Mouse (Mus musculus) testis, adult 2 months (tissue): ENCODE results near the gene Rad51b.

ENCODE experiments used
- CTCF ChIP-seq: fragments of 200-500 bp; IDR thresholded peaks from 2 replicates; pipeline ENCODE4 v1.5.1; 2012; ENCODE audit warnings: low read depth, mild to moderate bottlenecking, inconsistent platforms, low read length, moderate library complexity; ENCODE audit not compliant: control insufficient read depth, insufficient read depth, insufficient replicate concordance
- POLR2A ChIP-seq: fragments of 200-500 bp; IDR thresholded peaks from 2 replicates; pipeline ENCODE4 v1.6.1; 2012; ENCODE audit warnings: low read depth, mild to moderate bottlenecking, inconsistent platforms, low read length, moderate library complexity; ENCODE audit not compliant: control insufficient read depth

GRCm38 (mm10) chr12:79761217-79761616 lies 464.1 kb downstream of the Rad51b start:
- TF ChIP-seq CTCF (no peak), POLR2A (no peak)
